Mouse (Mus musculus): ENCODE data around the gene Pfdn4.

Gene Pfdn4

GRCm38 (mm10) chr2:170497091-170497566 lies 901 bp downstream of the Pfdn4 start, which contains the start of gene Cyp24a1:
TSS of gene Cyp24a1 (minus strand) at chr2:170497145.
- in situ Hi-C loops (cut with MboI, MseI): no loop called here

GRCm38 (mm10) chr2:170498011-170498410 lies 1.8 kb downstream of the Pfdn4 start:
- in situ Hi-C loops (cut with MboI, MseI): no loop called here

- in situ Hi-C loops (cut with MboI, MseI): loop anchor here (25.0 kb wide), 1 partner anchor 391 kb away; no protein-coding TSS in a partner anchor
Measured at GRCm38 (mm10) chr2:170503343-170503742, 7.1 kb downstream of the Pfdn4 start.

GRCm38 (mm10) chr2:170503983-170504382 lies 7.8 kb downstream of the Pfdn4 start:
- in situ Hi-C loops (cut with MboI, MseI): loop anchor here (25.0 kb wide), 1 partner anchor 392 kb away; no protein-coding TSS in a partner anchor

- in situ Hi-C loops (cut with MboI, MseI): loop anchor here (5.0 to 25.0 kb wide), 3 partner anchors 65 to 395 kb away; no protein-coding TSS in a partner anchor
Measured at GRCm38 (mm10) chr2:170507734-170508133, 11.5 kb downstream of the Pfdn4 start.

- in situ Hi-C loops (cut with MboI, MseI): loop anchor here (5.0 to 25.0 kb wide), 3 partner anchors 67 to 397 kb away; no protein-coding TSS in a partner anchor
Measured at GRCm38 (mm10) chr2:170508821-170509220, 12.6 kb downstream of the Pfdn4 start.

- in situ Hi-C loops (cut with MboI, MseI): loop anchor here (25.0 kb wide), 1 partner anchor 399 kb away; no protein-coding TSS in a partner anchor
Measured at GRCm38 (mm10) chr2:170511073-170511891, 15.1 kb downstream of the Pfdn4 start.

- in situ Hi-C loops (cut with MboI, MseI): loop anchor here (25.0 kb wide), 1 partner anchor 401 kb away; no protein-coding TSS in a partner anchor
Measured at GRCm38 (mm10) chr2:170513756-170514155, 17.5 kb downstream of the Pfdn4 start.

- in situ Hi-C loops (cut with MboI, MseI): loop anchor here (5.0 to 25.0 kb wide), 2 partner anchors 352 to 408 kb away; no protein-coding TSS in a partner anchor
Measured at GRCm38 (mm10) chr2:170520321-170520971, 24.2 kb downstream of the Pfdn4 start.

GRCm38 (mm10) chr2:170526513-170526912 lies 30.3 kb downstream of the Pfdn4 start:
- in situ Hi-C loops (cut with MboI, MseI): no loop called here

- in situ Hi-C loops (cut with MboI, MseI): no loop called here
Measured at GRCm38 (mm10) chr2:170528061-170528460, 31.8 kb downstream of the Pfdn4 start.

- in situ Hi-C loops (cut with MboI, MseI): no loop called here
Measured at GRCm38 (mm10) chr2:170529766-170530165, 33.5 kb downstream of the Pfdn4 start.

GRCm38 (mm10) chr2:170530256-170530655 lies 34.0 kb downstream of the Pfdn4 start:
- in situ Hi-C loops (cut with MboI, MseI): no loop called here

- in situ Hi-C loops (cut with MboI, MseI): no loop called here
Measured at GRCm38 (mm10) chr2:170534116-170534802, 38.0 kb downstream of the Pfdn4 start.

GRCm38 (mm10) chr2:170534803-170535174 lies 38.6 kb downstream of the Pfdn4 start:
- in situ Hi-C loops (cut with MboI, MseI): no loop called here

GRCm38 (mm10) chr2:170535841-170536240 lies 39.6 kb downstream of the Pfdn4 start:
- in situ Hi-C loops (cut with MboI, MseI): no loop called here

- in situ Hi-C loops (cut with MboI, MseI): no loop called here
Measured at GRCm38 (mm10) chr2:170539211-170539610, 43.0 kb downstream of the Pfdn4 start.

GRCm38 (mm10) chr2:170543625-170544024 lies 47.4 kb downstream of the Pfdn4 start:
- in situ Hi-C loops (cut with MboI, MseI): no loop called here

GRCm38 (mm10) chr2:170544159-170544558 lies 47.9 kb downstream of the Pfdn4 start:
- in situ Hi-C loops (cut with MboI, MseI): no loop called here

- in situ Hi-C loops (cut with MboI, MseI): no loop called here
Measured at GRCm38 (mm10) chr2:170544950-170545349, 48.7 kb downstream of the Pfdn4 start.

GRCm38 (mm10) chr2:170545745-170546144 lies 49.5 kb downstream of the Pfdn4 start:
- in situ Hi-C loops (cut with MboI, MseI): no loop called here

- in situ Hi-C loops (cut with MboI, MseI): no loop called here
Measured at GRCm38 (mm10) chr2:170547526-170547925, 51.3 kb downstream of the Pfdn4 start.
